Mouse (Mus musculus) thymus, postnatal 25 days (tissue): ENCODE measurements around the gene Gspt1.
A peak's percentile ranks its signal among the peaks of the same experiment; 100 is the strongest.

Source experiments
- DNase-seq: peaks from one replicate; pipeline ENCODE4 v3.0.0; 2022

The Gspt1 gene

GRCm38 (mm10) chr16:11202571-11203554 lies 51.3 kb downstream of the Gspt1 start, which contains the start of gene Rsl1d1:
TSS of gene Rsl1d1 (minus strand) at chr16:11203331.
- peak; percentile 92 for DNase-seq

GRCm38 (mm10) chr16:11201740-11202394 lies 52.3 kb downstream of the Gspt1 start:
- DNase-seq: no peak

- no peak for DNase-seq
These were observed 53.9 kb downstream of the Gspt1 start for GRCm38 (mm10) chr16:11200247-11200646.

DNA sequence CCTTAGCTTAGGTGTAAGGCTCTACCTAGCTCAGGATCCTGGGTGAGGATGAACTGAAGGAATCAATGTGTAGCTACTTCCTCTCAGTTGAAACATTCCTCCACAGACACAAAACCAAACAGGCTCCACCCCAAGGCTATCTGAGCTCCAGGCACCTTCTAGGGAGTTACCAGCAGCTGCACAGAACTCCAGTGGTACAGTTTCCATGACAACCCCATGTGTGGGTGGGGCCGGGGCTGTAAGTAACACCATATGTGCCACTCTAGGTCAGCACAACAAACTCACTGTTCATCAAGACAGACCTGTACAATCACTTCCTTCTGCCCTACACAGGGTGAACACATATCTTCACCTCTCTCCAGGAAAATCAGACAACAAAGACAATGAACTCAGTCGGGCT lies 55.7 kb downstream of the Gspt1 start:
- DNase-seq: no peak

- no peak for DNase-seq
These were observed 57.1 kb downstream of the Gspt1 start for GRCm38 (mm10) chr16:11197052-11197451.

- DNase-seq: no peak
These were observed 60.9 kb downstream of the Gspt1 start for GRCm38 (mm10) chr16:11193231-11193630.

GRCm38 (mm10) chr16:11190150-11190549 lies 64.0 kb downstream of the Gspt1 start:
- no peak for DNase-seq

GRCm38 (mm10) chr16:11177404-11177803 lies 76.7 kb downstream of the Gspt1 start:
- DNase-seq: no peak

- DNase-seq: no peak
These were observed 77.3 kb downstream of the Gspt1 start for GRCm38 (mm10) chr16:11176884-11177244.

GRCm38 (mm10) chr16:11176208-11176883 lies 77.8 kb downstream of the Gspt1 start, which contains the start of gene Zc3h7a:
TSS of gene Zc3h7a (minus strand) at chr16:11176393.
- peak; percentile 93 for DNase-seq

DNA sequence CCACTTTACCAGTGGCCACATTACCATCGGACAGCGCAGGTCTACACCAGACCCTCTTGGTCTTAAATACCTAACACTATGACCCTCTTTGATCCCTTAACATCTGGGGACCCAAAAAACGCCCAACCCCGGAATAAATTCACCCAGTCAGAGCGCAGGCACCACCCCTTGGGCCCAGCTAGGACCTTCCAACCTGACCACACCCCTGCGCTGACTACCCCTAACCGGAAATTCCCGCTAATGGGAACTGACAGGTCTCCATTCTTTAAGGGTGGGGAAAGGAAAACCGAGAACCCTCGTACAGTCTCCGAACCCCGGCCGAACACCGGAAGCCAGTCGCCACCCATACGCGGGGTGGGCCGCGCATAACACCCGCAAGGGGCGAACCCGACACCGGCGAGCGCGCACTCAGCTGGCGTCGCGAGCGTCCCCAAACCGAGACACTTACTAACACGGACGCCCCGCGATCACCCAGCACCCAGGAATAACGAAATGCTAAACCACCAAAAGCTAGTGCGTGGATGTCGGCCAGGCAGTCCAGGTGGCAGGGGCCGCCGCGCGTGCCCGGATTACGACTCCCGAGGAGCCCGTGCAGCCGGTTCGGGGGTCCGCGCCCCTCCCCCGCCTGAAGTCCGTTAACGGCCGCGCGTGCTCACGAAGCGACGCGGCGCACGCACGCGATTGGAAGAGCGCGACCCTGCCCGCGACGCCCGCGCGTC lies 78.5 kb downstream of the Gspt1 start:
- DNase-seq: no peak

DNA sequence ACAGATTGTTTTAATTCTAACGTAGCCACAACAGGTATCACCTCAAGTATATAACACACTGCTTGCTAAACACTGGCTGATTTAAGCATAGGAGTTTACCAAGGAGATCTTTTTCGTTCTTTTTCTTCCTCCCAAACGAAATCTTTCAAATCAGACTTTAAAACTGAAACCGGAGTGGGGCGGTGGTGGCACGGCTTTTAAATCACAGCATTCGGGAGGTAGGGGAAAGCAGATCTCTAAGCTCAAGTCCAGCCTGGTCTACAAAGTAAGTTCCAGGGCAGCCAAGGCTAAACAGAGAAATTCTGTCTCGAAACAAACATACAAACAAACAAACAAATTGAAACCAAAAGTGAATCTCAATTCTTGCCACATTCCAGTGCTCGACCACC lies 79.0 kb downstream of the Gspt1 start:
- no peak for DNase-seq

DNA sequence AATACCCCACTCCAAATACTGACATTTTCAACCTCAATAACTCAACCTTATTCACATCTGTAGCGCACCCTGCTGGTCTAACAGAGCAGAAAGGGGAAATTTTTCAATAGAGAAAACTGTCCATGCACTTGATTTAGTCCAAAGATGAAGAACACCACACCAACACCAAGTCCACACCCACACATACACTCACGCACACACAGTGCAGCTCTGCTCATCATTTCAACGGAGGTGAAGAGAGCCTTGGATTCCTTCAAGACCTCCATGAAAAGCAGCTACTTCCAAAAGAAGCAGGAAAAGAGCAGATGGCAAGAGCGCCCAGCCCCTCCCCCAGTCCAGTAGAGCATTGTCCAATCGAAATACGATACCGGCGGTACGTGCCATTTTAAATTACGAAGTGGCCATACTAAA lies 79.4 kb downstream of the Gspt1 start:
- peak; percentile 65 for DNase-seq

DNA sequence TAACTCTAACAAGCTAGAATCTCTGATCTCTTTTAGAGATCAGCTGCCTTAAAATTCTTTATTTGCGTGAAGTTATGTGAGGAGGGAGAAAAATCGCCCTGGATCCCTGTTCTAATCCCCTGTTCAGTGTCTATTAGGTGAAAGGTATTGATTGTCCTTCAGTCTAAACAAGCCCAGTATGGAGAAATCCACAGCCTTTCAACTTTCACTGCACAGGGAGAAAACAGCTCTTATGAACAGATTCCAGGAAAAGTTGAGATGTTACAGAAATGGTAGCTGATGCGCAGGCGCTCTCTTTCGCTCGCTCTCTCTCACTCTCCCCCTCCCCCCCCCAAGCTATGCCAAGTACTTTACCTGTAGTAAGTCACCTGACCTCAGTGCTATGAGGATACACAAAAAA lies 82.4 kb downstream of the Gspt1 start:
- DNase-seq: no peak
